Mouse (Mus musculus): Measurements from ENCODE around the gene Insr.

Gene Insr

GRCm38 (mm10) chr8:3275189-3275588, 4.2 kb downstream of the Insr start:
- DNase-seq (ENCODE audit: low spot score in 2 of 2), result no peak

- no peak for DNase-seq (ENCODE audit: low spot score in 2 of 2)
These were observed 5.6 kb downstream of the Insr start for GRCm38 (mm10) chr8:3273799-3274198.

GRCm38 (mm10) chr8:3267449-3267761, 12.0 kb downstream of the Insr start:
- no peak for DNase-seq (ENCODE audit: low spot score in 2 of 2)

GRCm38 (mm10) chr8:3266686-3267448, 12.6 kb downstream of the Insr start:
- no peak for DNase-seq (ENCODE audit: low spot score in 2 of 2)

- DNase-seq (ENCODE audit: low spot score in 2 of 2), result no peak
These were observed 14.2 kb downstream of the Insr start for GRCm38 (mm10) chr8:3265182-3265581.

GRCm38 (mm10) chr8:3262779-3263178, 16.6 kb downstream of the Insr start:
- DNase-seq (ENCODE audit: low spot score in 2 of 2), result no peak

GRCm38 (mm10) chr8:3261101-3261500, 18.3 kb downstream of the Insr start:
- no peak for DNase-seq (ENCODE audit: low spot score in 2 of 2)

GRCm38 (mm10) chr8:3260127-3260811, 19.1 kb downstream of the Insr start:
- no peak for DNase-seq (ENCODE audit: low spot score in 2 of 2)

GRCm38 (mm10) chr8:3256147-3256940, 23.1 kb downstream of the Insr start:
- DNase-seq (ENCODE audit: low spot score in 2 of 2), result no peak

- no peak for DNase-seq (ENCODE audit: low spot score in 2 of 2)
These were observed 24.1 kb downstream of the Insr start for GRCm38 (mm10) chr8:3255321-3255720.

GRCm38 (mm10) chr8:3253179-3253578, 26.2 kb downstream of the Insr start:
- DNase-seq (ENCODE audit: low spot score in 2 of 2), result no peak

- DNase-seq (ENCODE audit: low spot score in 2 of 2), result no peak
These were observed 26.8 kb downstream of the Insr start for GRCm38 (mm10) chr8:3252665-3253064.

GRCm38 (mm10) chr8:3251101-3251500, 28.3 kb downstream of the Insr start:
- DNase-seq (ENCODE audit: low spot score in 2 of 2), result no peak

- no peak for DNase-seq (ENCODE audit: low spot score in 2 of 2)
These were observed 29.5 kb downstream of the Insr start for GRCm38 (mm10) chr8:3249886-3250285.

- no peak for DNase-seq (ENCODE audit: low spot score in 2 of 2)
These were observed 30.7 kb downstream of the Insr start for GRCm38 (mm10) chr8:3248704-3249103.

- DNase-seq (ENCODE audit: low spot score in 2 of 2), result no peak
These were observed 32.3 kb downstream of the Insr start for GRCm38 (mm10) chr8:3247129-3247528.

- no peak for DNase-seq (ENCODE audit: low spot score in 2 of 2)
These were observed 36.2 kb downstream of the Insr start for GRCm38 (mm10) chr8:3243229-3243628.

GRCm38 (mm10) chr8:3240725-3241124, 38.7 kb downstream of the Insr start:
- no peak for DNase-seq (ENCODE audit: low spot score in 2 of 2)

GRCm38 (mm10) chr8:3239641-3240040, 39.8 kb downstream of the Insr start:
- no peak for DNase-seq (ENCODE audit: low spot score in 2 of 2)

GRCm38 (mm10) chr8:3238792-3239191, 40.6 kb downstream of the Insr start:
- no peak for DNase-seq (ENCODE audit: low spot score in 2 of 2)

GRCm38 (mm10) chr8:3237319-3237718, 42.1 kb downstream of the Insr start:
- no peak for DNase-seq (ENCODE audit: low spot score in 2 of 2)

- DNase-seq (ENCODE audit: low spot score in 2 of 2), result no peak
These were observed 43.1 kb downstream of the Insr start for GRCm38 (mm10) chr8:3236277-3236676.

- no peak for DNase-seq (ENCODE audit: low spot score in 2 of 2)
These were observed 44.8 kb downstream of the Insr start for GRCm38 (mm10) chr8:3234569-3234968.
